Mouse (Mus musculus) heart, embryonic 10.5 days (tissue): ENCODE measurements around the gene Nf2. TPM values are rescaled to one million over a fixed set of nuclear protein-coding genes. Genes with fewer than 3 reads are reported as not detected.
"Not testable (repeated sequence)": the region's sequence is repeated elsewhere in the genome, so short reads cannot be mapped to it uniquely, and the experiment has no call there.

Source experiments
- DNase-seq: peaks from one replicate; pipeline ENCODE4 v3.0.0-alpha.2; 2017; ENCODE audit warnings: low spot score
- H3K27ac ChIP-seq: fragments of 300-500 bp; sonication (generic); 2 replicates; pipeline ENCODE4 v1.5.1; 2016; ENCODE audit warnings: mild to moderate bottlenecking
- H3K27me3 ChIP-seq: fragments of 300-500 bp; sonication (generic); 2 replicates; pipeline ENCODE4 v1.6.1; 2016; ENCODE audit warnings: mild to moderate bottlenecking; ENCODE audit not compliant: poor library complexity, insufficient read depth, severe bottlenecking
- H3K36me3 ChIP-seq: fragments of 300-500 bp; sonication (generic); 2 replicates; pipeline ENCODE4 v1.6.1; 2016; ENCODE audit warnings: mild to moderate bottlenecking, moderate library complexity
- H3K4me1 ChIP-seq: fragments of 300-500 bp; sonication (generic); 2 replicates; pipeline ENCODE4 v1.6.1; 2016; ENCODE audit warnings: mild to moderate bottlenecking
- H3K4me3 ChIP-seq: fragments of 300-500 bp; sonication (generic); 2 replicates; pipeline ENCODE4 v1.5.1; 2016; ENCODE audit warnings: mild to moderate bottlenecking, moderate library complexity
- H3K9me3 ChIP-seq: fragments of 300-500 bp; sonication (generic); 2 replicates; pipeline ENCODE4 v1.6.1; 2016; ENCODE audit warnings: mild to moderate bottlenecking, moderate library complexity
- WGBS: fragments of 180-500 bp; shearing (Covaris S2); methylation state at CpG from one replicate; pipeline ENCODE4 v1.1.7; 2016; 5-methylcytosine and 5-hydroxymethylcytosine counted together
- polyA plus RNA-seq: library from polyadenylated mRNA; unstranded; fragments of >200 nt; fragmentation: Nextera tagmentation; extraction: Ambion mirVana; gene quantifications from 2 replicates; pipeline ENCODE4 v1.2.1, GENCODE M21; 2016

Nf2 gene
- polyA plus RNA-seq, 1 experiment from 2014 or later, result 43.2 TPM

GRCm38 (mm10) chr11:4803426-4803825, 45.9 kb downstream of the Nf2 start:
- H3K4me3 ChIP-seq, result no peak overlapping the region
- DNase-seq, result no peak
- peaks cover 29% of the 10 kb centered on the region for H3K36me3 ChIP-seq
- no peak overlapping the region; the same call in 1 of the 2 replicates for H3K27ac ChIP-seq
- peaks cover 25% of the 10 kb centered on the region for H3K4me1 ChIP-seq
- WGBS, result 68% methylated on average over 7 of the region's 7 CpGs
- no peaks in the 10 kb centered on the region for H3K27me3 ChIP-seq
- no peaks in the 10 kb centered on the region for H3K9me3 ChIP-seq

- Histone ChIP-seq H3K4me1 (peaks cover 25% of the 10 kb centered on the region), H3K27ac (no peak overlapping the region), H3K4me3 (no peak overlapping the region), H3K36me3 (peaks cover 30% of the 10 kb centered on the region), H3K9me3 (no peaks in the 10 kb centered on the region), H3K27me3 (no peaks in the 10 kb centered on the region)
- DNase-seq, result no peak
- WGBS, result 87% methylated on average over 9 of the region's 9 CpGs
Measured at GRCm38 (mm10) chr11:4803008-4803407, 46.3 kb downstream of the Nf2 start.

- H3K9me3 ChIP-seq, H3K27ac ChIP-seq, H3K27me3 ChIP-seq, H3K4me3 ChIP-seq, DNase-seq: not testable (repeated sequence)
- peaks cover 34% of the 10 kb centered on the region for H3K36me3 ChIP-seq
- peaks cover 25% of the 10 kb centered on the region for H3K4me1 ChIP-seq
- 84% methylated on average over 2 of the region's 2 CpGs for WGBS
Measured at GRCm38 (mm10) chr11:4802401-4802800, 46.9 kb downstream of the Nf2 start.

DNA sequence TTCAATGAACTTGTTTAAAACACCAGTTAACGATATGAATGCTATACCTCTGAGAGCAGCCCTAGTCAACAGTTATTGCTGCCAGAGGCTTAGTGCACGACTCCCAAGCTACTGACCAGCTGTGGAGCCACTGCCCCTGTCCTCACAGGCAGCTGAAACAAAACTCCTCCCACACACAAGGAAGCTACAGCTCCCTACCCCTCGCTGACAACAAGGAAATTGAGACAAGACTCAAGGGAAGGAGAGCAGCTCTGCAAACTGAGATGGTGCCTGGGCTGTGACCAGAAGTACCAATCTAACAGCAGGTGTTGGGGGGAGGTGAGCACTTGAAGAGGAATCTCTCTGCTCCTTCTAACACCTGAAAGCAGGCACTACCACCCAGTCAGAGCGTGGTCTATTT, 48.7 kb downstream of the Nf2 start:
- no peaks in the 10 kb centered on the region for H3K9me3 ChIP-seq
- H3K4me1 ChIP-seq, result peaks cover 21% of the 10 kb centered on the region
- H3K27me3 ChIP-seq, result no peaks in the 10 kb centered on the region
- DNase-seq, result no peak
- H3K36me3 ChIP-seq, result peaks cover 29% of the 10 kb centered on the region
- H3K4me3 ChIP-seq, result no peak overlapping the region
- 49% methylated on average over 4 of the region's 4 CpGs for WGBS
- no peak overlapping the region for H3K27ac ChIP-seq

GRCm38 (mm10) chr11:4793006-4793405, 56.3 kb downstream of the Nf2 start:
- Histone ChIP-seq H3K27me3 (no peaks in the 10 kb centered on the region), H3K36me3 (peaks cover 42% of the 10 kb centered on the region), H3K4me1 (no peaks in the 10 kb centered on the region; the same call in 1 of the 2 replicates), H3K27ac (no peak overlapping the region), H3K4me3 (no peak overlapping the region), H3K9me3 (no peaks in the 10 kb centered on the region)
- no peak for DNase-seq
- 47% methylated on average over 3 of the region's 3 CpGs for WGBS

DNA sequence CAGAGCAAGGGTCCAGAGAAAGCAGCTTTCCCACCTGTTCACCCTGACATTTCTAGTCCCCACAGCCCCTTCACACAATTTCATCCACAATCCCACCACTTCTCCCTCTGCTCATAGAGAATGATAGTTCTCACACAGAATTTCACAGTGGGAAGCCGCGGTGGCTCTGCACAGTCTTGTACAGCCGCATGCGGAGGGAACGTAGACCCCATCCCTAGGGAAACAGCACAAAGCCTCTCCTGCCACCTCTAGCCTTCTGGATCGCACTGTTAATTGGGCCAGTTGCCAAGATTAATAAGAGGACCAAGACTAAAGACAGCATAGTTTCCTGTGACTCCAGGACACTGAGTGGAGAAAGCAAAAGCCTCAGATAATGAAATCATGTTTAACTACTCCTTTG, 57.8 kb downstream of the Nf2 start:
- no peak for DNase-seq
- Histone ChIP-seq H3K9me3 (no peaks in the 10 kb centered on the region), H3K4me1 (no peaks in the 10 kb centered on the region), H3K36me3 (peaks cover 52% of the 10 kb centered on the region), H3K4me3 (no peak overlapping the region), H3K27ac (no peak overlapping the region), H3K27me3 (no peaks in the 10 kb centered on the region)
- WGBS, result 79% methylated on average over 6 of the region's 6 CpGs

DNA sequence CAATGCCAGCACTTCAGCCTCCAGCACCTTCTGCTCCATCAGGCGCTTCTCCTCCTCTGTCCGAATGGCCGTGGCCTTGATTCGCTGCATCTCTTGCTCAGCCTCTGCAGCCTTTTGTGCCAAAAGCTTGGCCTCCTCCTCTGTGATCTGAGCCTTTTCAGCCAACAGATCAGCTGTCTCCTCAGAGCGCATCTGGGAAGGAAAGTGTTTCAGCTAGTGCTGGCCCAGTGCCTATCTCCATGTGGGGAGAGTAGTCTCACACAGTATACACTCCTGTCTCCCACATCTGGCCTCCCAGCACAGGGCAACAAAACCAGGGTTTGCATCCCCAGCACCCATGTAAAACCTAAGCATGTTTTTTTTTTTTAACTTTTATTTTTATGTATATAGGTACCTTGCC, 59.6 kb downstream of the Nf2 start:
- 93% methylated on average over 5 of the region's 5 CpGs for WGBS
- no peaks in the 10 kb centered on the region for H3K4me1 ChIP-seq
- H3K9me3 ChIP-seq, result no peaks in the 10 kb centered on the region
- H3K4me3 ChIP-seq, result no peak overlapping the region
- H3K27ac ChIP-seq, result no peak overlapping the region
- peaks cover 69% of the 10 kb centered on the region for H3K36me3 ChIP-seq
- DNase-seq, result no peak
- H3K27me3 ChIP-seq, result no peaks in the 10 kb centered on the region

- 75% methylated on average over 5 of the region's 5 CpGs for WGBS
- H3K9me3 ChIP-seq, result no peaks in the 10 kb centered on the region
- H3K36me3 ChIP-seq, result peaks cover 83% of the 10 kb centered on the region
- no peak overlapping the region for H3K4me3 ChIP-seq
- H3K4me1 ChIP-seq, result no peaks in the 10 kb centered on the region
- no peak for DNase-seq
- H3K27me3 ChIP-seq, result no peaks in the 10 kb centered on the region
- no peak overlapping the region for H3K27ac ChIP-seq
Measured at GRCm38 (mm10) chr11:4784629-4785142, 64.7 kb downstream of the Nf2 start.

DNA sequence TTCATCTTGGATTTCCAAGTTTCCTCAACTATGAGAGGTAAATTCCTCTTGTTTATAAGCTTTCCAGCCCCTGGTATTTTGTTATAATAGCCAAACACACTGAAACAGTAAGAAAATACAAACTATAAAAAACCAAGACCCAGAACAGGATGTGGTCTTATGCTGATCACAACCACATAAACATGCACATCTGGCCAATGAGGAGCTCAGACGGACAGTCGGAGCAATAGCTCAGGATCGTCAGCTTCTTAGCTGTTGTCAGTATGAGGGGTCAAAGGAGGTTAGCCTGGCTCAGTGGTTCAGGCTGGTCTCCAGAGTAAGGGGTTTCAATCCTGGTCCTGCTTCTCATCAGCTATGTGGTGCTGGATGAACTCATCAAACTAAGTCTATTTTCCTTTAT, 66.2 kb downstream of the Nf2 start:
- no peak for DNase-seq
- Histone ChIP-seq H3K27me3 (no peaks in the 10 kb centered on the region), H3K36me3 (peaks cover 85% of the 10 kb centered on the region), H3K4me1 (no peaks in the 10 kb centered on the region), H3K9me3 (no peaks in the 10 kb centered on the region), H3K27ac (no peak overlapping the region), H3K4me3 (no peak overlapping the region)
- WGBS, result 90% methylated on average over 3 of the region's 3 CpGs

DNA sequence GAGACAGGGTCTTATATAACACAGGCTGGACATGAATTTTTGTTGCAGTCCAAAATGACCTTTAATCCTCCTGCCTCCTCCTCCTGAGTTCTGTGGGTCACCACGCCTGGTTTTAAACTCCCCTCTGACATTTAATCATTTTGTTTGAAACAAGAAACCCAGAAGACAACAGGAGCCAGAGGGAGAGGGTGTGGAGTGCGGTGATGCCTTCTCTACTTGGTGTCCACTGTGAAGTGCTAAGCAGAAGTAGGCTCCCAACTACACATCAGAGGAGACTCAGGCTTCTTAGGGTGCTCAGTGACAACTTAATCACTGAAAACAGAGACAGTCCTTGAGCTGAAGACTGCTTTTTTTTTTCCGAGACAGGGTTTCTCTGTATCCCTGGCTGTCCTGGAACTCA, 68.4 kb downstream of the Nf2 start:
- H3K4me1 ChIP-seq, result no peaks in the 10 kb centered on the region
- H3K36me3 ChIP-seq, result peaks cover 83% of the 10 kb centered on the region
- 84% methylated on average over 3 of the region's 3 CpGs for WGBS
- H3K27me3 ChIP-seq, result no peaks in the 10 kb centered on the region
- no peaks in the 10 kb centered on the region for H3K9me3 ChIP-seq
- DNase-seq, result no peak
- no peak overlapping the region for H3K4me3 ChIP-seq
- H3K27ac ChIP-seq, result no peak overlapping the region

DNA sequence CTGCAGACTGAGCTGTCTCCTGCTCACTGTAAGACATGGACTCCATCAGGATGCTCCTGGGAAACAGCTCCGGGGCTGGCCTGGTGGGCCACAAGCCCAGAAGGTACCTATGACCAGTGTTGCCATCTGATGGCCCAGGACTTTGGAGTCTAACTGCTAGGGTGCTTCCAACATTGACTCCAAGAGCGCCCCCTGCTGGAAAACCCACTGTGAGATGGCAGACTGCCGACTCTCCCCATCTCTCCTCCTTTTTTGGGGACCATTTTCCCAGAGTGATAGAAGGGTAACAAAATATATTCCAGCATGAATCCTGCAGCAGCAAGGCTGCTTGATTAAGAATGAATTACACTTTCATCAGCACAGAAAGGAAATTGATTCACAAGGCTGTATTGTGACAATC, 76.4 kb downstream of the Nf2 start:
- H3K27me3 ChIP-seq, result no peaks in the 10 kb centered on the region
- H3K36me3 ChIP-seq, result peaks cover 48% of the 10 kb centered on the region
- no peak overlapping the region for H3K4me3 ChIP-seq
- H3K4me1 ChIP-seq, result no peaks in the 10 kb centered on the region
- no peaks in the 10 kb centered on the region for H3K9me3 ChIP-seq
- 37% methylated on average over 3 of the region's 3 CpGs for WGBS
- no peak overlapping the region for H3K27ac ChIP-seq
- DNase-seq, result no peak

GRCm38 (mm10) chr11:4771756-4772155, 77.6 kb downstream of the Nf2 start:
- DNase-seq, result no peak
- Histone ChIP-seq H3K4me1 (no peaks in the 10 kb centered on the region), H3K36me3 (peaks cover 38% of the 10 kb centered on the region), H3K27me3 (no peaks in the 10 kb centered on the region), H3K9me3 (no peaks in the 10 kb centered on the region), H3K4me3 (no peak overlapping the region), H3K27ac (no peak overlapping the region)
- WGBS, result 85% methylated on average over 7 of the region's 7 CpGs

DNA sequence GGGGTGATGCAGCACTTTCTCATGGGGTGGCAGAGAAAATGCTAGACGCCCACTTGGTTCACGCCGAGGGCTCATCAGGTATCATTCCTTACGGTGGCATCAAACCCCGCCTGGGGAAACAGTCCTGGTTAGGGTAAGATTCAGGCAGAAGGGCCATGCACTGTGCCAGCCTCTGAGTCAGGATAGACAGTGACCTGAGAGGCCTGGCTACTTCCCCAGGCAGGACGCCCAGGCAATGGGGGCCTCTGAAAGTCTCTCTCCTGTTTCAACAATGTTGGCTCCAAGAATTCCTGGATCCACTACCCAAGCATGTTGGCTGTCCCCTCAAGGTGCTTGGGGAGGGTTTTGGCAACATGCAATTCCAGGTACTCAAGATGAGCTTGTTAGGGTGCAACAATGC, 79.5 kb downstream of the Nf2 start:
- H3K36me3 ChIP-seq, result peaks cover 31% of the 10 kb centered on the region
- no peaks in the 10 kb centered on the region for H3K9me3 ChIP-seq
- WGBS, result 92% methylated on average over 6 of the region's 6 CpGs

DNA sequence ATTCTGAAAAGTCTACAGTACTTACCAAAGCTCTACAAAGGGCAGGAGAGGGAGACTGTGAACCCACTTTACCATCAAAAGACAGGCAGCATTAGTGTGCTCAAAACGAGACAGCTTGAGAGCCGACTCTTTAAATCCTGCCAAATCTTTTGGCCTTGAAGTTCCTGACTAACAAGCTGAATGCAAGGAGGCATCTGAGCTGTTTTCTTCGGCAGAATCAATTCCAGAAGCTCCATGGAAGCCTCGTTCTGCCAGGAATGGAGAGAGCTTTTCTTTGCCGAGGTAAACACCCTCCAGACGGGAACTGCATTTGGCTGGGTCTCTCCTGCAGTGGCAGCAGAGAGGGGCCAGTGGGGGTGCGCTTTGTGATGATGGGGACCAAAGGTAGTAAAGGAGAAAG, 80.0 kb downstream of the Nf2 start:
- Histone ChIP-seq H3K27me3 (no peaks in the 10 kb centered on the region), H3K9me3 (no peaks in the 10 kb centered on the region), H3K36me3 (peaks cover 31% of the 10 kb centered on the region), H3K4me1 (no peaks in the 10 kb centered on the region), H3K4me3 (no peak overlapping the region), H3K27ac (no peak overlapping the region)
- WGBS, result 76% methylated on average over 7 of the region's 7 CpGs
- DNase-seq, result no peak

More for the DNA sequence above, 79.5 kb downstream of the Nf2 start:
- H3K4me1 ChIP-seq, result no peaks in the 10 kb centered on the region
- no peaks in the 10 kb centered on the region for H3K27me3 ChIP-seq
- no peak overlapping the region for H3K4me3 ChIP-seq
- DNase-seq, result no peak
- no peak overlapping the region for H3K27ac ChIP-seq
